Mouse (Mus musculus): ENCODE measurements around the gene Hist1h2ab.
A peak's percentile ranks its signal among the peaks of the same experiment; 100 is the strongest.

Gene Hist1h2ab

DNA sequence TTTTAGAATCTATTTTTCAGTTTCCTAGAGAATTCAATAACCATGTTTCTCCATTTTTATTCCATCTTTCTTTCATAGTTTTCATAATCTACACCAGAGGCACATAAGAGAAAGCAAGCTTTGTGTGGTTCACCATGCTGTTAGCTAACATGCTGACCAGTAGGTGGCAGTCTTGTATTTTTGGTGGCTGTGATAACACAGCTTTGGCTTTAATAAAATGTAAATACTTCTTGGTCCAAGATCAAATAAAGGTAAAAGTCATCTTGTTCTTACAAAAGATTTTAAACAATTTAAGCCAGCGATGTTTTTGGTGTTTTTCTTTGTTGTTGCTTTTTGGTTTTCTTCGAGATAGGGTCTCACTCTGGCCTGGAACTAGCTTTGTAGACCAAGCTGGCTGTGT lies 41.6 kb downstream of the Hist1h2ab start:
- DNase-seq: peak in 1 of 2 experiments; percentile 69

DNA sequence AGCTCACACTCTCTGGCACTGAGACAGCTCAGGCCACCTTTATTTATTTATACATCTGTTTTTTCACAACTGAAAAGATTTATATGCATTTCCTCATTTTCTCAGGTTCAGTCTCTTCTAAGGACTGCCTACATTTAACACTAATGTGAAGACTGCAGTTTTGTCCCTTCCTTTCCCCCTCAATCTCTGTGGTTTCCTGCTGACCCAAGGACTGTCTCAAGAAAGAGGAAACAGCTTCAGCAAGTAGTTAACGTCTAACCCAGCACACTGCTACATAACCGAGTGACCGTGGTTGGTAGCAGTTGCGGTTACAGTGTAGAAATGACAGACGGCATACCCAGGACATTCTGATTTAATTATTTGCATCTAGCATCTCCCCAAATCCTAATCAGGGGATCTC lies 48.5 kb downstream of the Hist1h2ab start:
- DNase-seq: no peak

Measured in lung, postnatal 4 days (tissue).